Mouse (Mus musculus) gastrocnemius, adult 2 months (tissue): ENCODE data around the gene Vangl2. TPM values are rescaled to one million over a fixed set of nuclear protein-coding genes. Genes with fewer than 3 reads are reported as not detected.

Source experiments
- DNase-seq: peaks from one replicate; pipeline ENCODE4 v3.0.0; 2022
- H3K27ac ChIP-seq: fragments of 200-600 bp; 2 replicates; pipeline ENCODE4 v1.8.1; 2022; ENCODE audit warnings: mild to moderate bottlenecking
- H3K4me3 ChIP-seq: fragments of 200-600 bp; 2 replicates; pipeline ENCODE4 v1.8.1; 2022; ENCODE audit warnings: mild to moderate bottlenecking, moderate library complexity
- CTCF ChIP-seq: fragments of 200-600 bp; IDR thresholded peaks from 2 replicates; pipeline ENCODE4 v1.8.1; 2022; ENCODE audit warnings: antibody characterized with exemption, mild to moderate bottlenecking, moderate library complexity
- intact Hi-C: fragments of 180-260 bp; cut with DNase I; formaldehyde crosslinking; loops from one replicate; pipeline ENCODE4 v1.15.1; 2025
- total RNA-seq, 2 experiments: library from RNA; stranded (reverse); gene quantifications; 2 replicates each; pipeline ENCODE4 v1.2.3; 2021

Gene Vangl2
- total RNA-seq, 2 experiments from 2014 or later: 0.47 to 0.54 TPM

GRCm38 (mm10) chr1:172010042-172010824, 18.0 kb downstream of the Vangl2 start:
- no peak for DNase-seq
- intact Hi-C loops: no loop called here
- H3K4me3 ChIP-seq: no peak overlapping the region
- H3K27ac ChIP-seq: no peak overlapping the region
- no peak for TF ChIP-seq CTCF

- DNase-seq: no peak
- intact Hi-C loops: no loop called here
- Histone ChIP-seq H3K27ac (no peak overlapping the region), H3K4me3 (no peak overlapping the region)
- TF ChIP-seq CTCF: no peak
These were observed 18.8 kb downstream of the Vangl2 start for GRCm38 (mm10) chr1:172009406-172009805.

GRCm38 (mm10) chr1:172008351-172008750, 19.9 kb downstream of the Vangl2 start:
- DNase-seq: no peak
- Histone ChIP-seq H3K4me3 (no peak overlapping the region), H3K27ac (no peak overlapping the region)
- intact Hi-C loops: no loop called here
- no peak for TF ChIP-seq CTCF

- H3K27ac ChIP-seq: no peak overlapping the region
- TF ChIP-seq CTCF: no peak
- intact Hi-C loops: no loop called here
- H3K4me3 ChIP-seq: no peak overlapping the region
- DNase-seq: no peak
These were observed 20.5 kb downstream of the Vangl2 start for GRCm38 (mm10) chr1:172007761-172008160.

- TF ChIP-seq CTCF: no peak
- no peak overlapping the region for H3K4me3 ChIP-seq
- DNase-seq: no peak
- H3K27ac ChIP-seq: no peak overlapping the region
- intact Hi-C loops: loop anchor here (5.0 kb wide), 1 partner anchor 184 kb away; no protein-coding TSS in a partner anchor
These were observed 26.6 kb downstream of the Vangl2 start for GRCm38 (mm10) chr1:172001665-172002064.

- TF ChIP-seq CTCF: peak; percentile 55
- Histone ChIP-seq H3K4me3 (no peak overlapping the region), H3K27ac (no peak overlapping the region)
- DNase-seq: peak; percentile 48
- intact Hi-C loops: loop anchor here (5.0 kb wide), 1 partner anchor 183 kb away; no protein-coding TSS in a partner anchor
These were observed 27.6 kb downstream of the Vangl2 start for GRCm38 (mm10) chr1:172000641-172001040.

GRCm38 (mm10) chr1:171998820-171999597, 29.2 kb downstream of the Vangl2 start:
- Histone ChIP-seq H3K4me3 (no peak overlapping the region), H3K27ac (no peak overlapping the region)
- intact Hi-C loops: no loop called here
- no peak for TF ChIP-seq CTCF
- DNase-seq: no peak

GRCm38 (mm10) chr1:171996701-171997100, 31.5 kb downstream of the Vangl2 start:
- DNase-seq: no peak
- no peak overlapping the region for H3K4me3 ChIP-seq
- no peak overlapping the region for H3K27ac ChIP-seq
- intact Hi-C loops: no loop called here
- TF ChIP-seq CTCF: no peak

GRCm38 (mm10) chr1:171994918-171995715, 33.1 kb downstream of the Vangl2 start:
- no peak for TF ChIP-seq CTCF
- Histone ChIP-seq H3K4me3 (no peak overlapping the region), H3K27ac (no peak overlapping the region)
- intact Hi-C loops: no loop called here
- DNase-seq: no peak

- DNase-seq: no peak
- no peak overlapping the region for H3K4me3 ChIP-seq
- no peak for TF ChIP-seq CTCF
- intact Hi-C loops: no loop called here
- no peak overlapping the region for H3K27ac ChIP-seq
These were observed 33.7 kb downstream of the Vangl2 start for GRCm38 (mm10) chr1:171994501-171994900.

GRCm38 (mm10) chr1:171992901-171993530, 35.2 kb downstream of the Vangl2 start:
- H3K27ac ChIP-seq: no peak overlapping the region
- DNase-seq: no peak
- no peak overlapping the region for H3K4me3 ChIP-seq
- TF ChIP-seq CTCF: no peak
- intact Hi-C loops: no loop called here

- intact Hi-C loops: no loop called here
These were observed 36.4 kb downstream of the Vangl2 start for GRCm38 (mm10) chr1:171991883-171992282.

More at GRCm38 (mm10) chr1:171991883-171992282, 36.4 kb downstream of the Vangl2 start:
- DNase-seq: no peak
- no peak overlapping the region for H3K4me3 ChIP-seq
- no peak overlapping the region for H3K27ac ChIP-seq
- no peak for TF ChIP-seq CTCF
